Mouse (Mus musculus) yolk sac, embryonic 10.5 days (tissue): Measurements from ENCODE around the gene Dock1.

ENCODE experiments used
- DNase-seq: peaks from one replicate; pipeline ENCODE4 v3.0.0-alpha.2; 2017; ENCODE audit warnings: low spot score

Gene Dock1

GRCm38 (mm10) chr7:134840066-134840465 is 169.6 kb downstream of the Dock1 start:
- no peak for DNase-seq

- DNase-seq, result no peak
Observed at GRCm38 (mm10) chr7:134842751-134843150, 172.3 kb downstream of the Dock1 start.

GRCm38 (mm10) chr7:134862000-134862399 is 191.5 kb downstream of the Dock1 start:
- no peak for DNase-seq

DNA sequence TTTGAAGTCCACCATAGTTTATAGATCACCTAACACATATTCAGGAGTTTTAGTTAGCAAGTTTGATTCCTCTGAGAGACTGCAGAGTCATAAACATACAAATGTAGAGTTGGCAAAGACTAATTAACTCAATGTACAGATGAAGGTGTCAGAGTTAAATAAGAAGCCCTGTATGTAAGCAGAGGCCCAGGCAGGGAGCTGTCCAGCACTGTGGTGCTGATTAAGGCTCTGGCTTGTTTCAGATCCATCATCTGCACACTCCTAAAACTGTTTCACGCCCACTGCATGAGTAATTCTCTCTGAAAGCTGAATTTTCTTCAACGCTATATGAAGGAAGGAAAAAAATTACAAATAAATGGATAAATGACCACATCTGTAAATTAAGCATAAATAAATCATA is 193.7 kb downstream of the Dock1 start:
- peak; percentile 47 for DNase-seq

DNA sequence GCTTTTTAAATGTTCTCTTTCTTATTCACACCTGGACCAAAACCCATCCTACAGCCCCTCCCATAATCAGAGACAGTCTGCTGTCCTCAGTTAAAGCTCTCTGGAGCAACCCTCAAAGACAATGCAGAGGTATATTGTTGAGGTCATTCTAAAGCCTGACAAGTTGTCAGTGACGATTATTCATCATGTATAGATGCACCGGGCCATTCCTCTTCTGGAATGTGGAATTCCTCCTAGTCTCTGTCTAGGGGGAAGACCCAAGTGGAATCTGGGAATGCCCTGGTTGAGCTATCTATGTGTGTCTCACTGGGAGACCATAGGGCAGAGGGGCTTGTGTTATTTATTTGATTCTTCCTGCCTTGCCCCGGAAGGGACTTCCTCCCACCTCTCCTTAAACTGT is 202.1 kb downstream of the Dock1 start:
- DNase-seq, result no peak

- no peak for DNase-seq
Observed at GRCm38 (mm10) chr7:134872981-134873380, 202.5 kb downstream of the Dock1 start.

DNA sequence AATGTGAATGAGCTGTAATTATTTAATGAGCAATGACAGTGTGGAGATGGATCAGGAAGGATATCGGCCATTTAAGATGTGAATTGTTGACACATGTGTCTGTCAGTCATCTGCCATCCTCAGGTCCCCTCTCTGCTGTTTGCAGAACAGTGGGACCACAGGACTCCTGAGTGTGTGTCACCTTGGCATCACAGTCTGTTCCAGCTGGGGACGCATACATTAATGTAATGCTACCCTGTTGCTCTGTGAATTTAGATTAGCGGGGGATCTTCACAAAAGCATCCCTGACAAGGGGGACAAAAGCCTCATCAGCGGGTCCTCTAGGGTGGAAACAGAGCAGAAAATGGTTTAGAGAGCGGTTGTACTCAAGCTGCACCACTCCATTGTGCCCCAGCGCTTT is 208.5 kb downstream of the Dock1 start:
- no peak for DNase-seq

DNA sequence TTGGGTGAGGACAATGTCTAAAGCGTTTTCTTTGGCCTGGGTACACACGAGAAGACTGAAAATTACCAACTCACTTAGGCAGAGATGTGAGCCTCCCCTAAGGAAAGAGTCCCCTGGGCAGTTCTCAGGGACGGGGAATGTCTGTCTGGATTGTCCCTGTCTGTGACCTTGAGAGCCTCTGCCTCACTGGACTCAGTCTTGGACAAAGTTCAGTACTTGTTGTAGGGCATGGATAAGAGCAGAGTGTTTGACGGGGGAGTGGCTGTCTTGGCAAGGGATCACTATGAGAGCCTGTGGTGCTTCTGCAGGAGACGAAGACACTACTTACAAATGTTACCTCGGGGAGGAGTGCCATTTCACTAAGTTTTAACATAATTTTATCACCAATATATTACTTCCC is 210.0 kb downstream of the Dock1 start:
- DNase-seq, result no peak

DNA sequence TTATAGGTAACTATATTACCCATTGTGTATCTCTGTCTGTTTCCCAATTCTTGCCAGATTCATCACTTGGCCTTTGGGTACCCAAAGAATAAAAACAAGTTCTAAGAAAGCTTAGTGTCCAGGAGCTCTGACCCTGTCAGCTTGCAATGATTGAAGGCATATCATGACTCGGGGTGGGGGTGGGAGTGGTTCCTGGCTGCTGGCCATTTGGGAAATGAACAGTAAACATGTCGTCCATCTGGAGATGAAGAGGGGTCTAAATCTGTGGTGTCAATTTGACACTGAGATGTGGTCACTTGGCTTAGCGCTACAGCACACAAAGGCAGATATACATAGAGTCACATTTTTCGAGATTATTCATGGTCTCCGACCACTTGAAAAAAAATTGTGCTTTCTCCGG is 213.1 kb downstream of the Dock1 start:
- no peak for DNase-seq

- no peak for DNase-seq
Observed at GRCm38 (mm10) chr7:134892449-134892871, 222.0 kb downstream of the Dock1 start.

GRCm38 (mm10) chr7:134892972-134893371 is 222.5 kb downstream of the Dock1 start:
- no peak for DNase-seq

DNA sequence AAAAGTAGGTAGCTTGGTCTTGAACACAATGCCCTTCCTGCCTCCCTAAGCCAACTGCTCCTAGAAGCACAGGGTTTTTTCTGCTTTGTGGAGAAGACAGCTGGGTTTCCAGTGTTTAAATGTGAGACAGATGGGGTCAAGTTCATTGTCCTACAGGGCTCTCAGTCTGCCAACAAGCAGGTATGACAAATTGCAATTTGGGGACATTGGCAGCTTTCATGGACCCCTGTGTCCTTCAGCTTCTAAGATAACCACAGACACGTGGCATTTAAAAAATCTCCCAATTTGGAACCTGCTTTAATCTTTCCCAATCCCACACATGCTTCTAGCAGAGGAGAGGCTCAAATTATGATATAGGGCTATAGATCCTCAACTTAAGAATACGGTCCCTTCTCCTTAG is 224.2 kb downstream of the Dock1 start:
- DNase-seq, result no peak

- no peak for DNase-seq
Observed at GRCm38 (mm10) chr7:134899462-134899861, 229.0 kb downstream of the Dock1 start.

DNA sequence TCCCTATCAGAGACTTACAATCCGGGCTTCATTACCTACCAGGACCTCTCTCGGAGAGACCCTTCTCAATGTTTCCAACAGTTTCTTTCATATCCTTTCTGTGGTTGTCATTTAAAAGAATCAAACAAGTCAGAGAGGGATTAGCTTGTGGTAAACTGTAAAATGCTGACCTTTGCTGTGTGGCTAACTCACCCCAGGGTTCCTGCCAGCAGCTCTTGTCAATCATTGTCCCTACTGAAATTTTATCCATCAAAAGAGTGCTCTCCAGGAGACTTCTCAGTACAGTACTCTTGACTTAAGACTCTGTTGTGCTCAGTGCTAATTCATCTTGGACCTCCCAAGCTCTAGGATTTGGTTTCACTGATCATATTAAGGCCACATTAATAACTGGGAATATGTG is 231.5 kb downstream of the Dock1 start:
- no peak for DNase-seq

GRCm38 (mm10) chr7:134931886-134932285 is 261.4 kb downstream of the Dock1 start:
- DNase-seq, result no peak

DNA sequence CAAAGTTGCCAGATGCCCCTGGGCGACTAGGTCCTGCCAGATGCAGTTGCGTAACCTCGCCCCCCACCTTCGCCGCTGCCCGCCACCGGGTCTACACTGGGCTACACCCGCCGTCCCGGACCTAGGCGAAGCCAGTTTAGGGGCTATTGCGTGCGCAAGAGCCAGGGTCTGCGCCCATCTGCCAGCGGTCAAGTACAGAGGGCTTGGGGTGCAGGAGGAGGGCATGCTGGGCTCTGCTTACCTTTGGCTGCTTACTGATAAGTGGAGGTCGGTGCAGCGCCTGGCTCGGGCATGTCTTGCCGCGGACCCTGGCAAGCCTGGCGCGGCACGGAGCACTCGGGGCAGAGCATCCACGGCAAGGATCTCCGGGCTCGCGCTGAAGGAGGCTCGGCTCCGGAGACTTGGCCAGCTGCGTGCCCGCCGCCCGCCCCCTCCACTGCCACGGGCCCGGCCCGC is 267.0 kb downstream of the Dock1 start:
- DNase-seq, result peak; percentile 6

GRCm38 (mm10) chr7:134937927-134938609 is 267.6 kb downstream of the Dock1 start, which contains the start of gene Fam196a:
Gene Fam196a (minus strand): TSS chr7:134938430.
- DNase-seq, result peak; percentile 63

DNA sequence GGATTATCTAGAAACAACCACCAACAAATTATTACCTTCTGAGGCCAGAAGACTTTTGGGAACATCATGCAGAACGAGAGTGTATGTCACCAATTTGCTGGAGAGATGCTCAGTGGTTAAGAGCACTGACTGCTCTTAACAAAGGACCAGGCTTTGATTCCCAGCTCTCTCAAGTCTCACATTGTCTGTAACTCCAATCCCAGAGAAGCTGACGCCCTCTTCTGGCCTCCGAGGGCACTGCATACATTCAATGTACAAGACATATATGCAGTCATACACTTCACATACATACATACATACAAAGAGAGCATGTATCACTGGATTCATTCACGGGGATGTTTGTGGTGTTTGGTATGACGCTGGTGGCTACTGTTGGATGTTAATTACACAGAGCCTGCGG is 271.4 kb downstream of the Dock1 start:
- DNase-seq, result no peak

- DNase-seq, result no peak
Observed at GRCm38 (mm10) chr7:134943063-134943462, 272.6 kb downstream of the Dock1 start.

DNA sequence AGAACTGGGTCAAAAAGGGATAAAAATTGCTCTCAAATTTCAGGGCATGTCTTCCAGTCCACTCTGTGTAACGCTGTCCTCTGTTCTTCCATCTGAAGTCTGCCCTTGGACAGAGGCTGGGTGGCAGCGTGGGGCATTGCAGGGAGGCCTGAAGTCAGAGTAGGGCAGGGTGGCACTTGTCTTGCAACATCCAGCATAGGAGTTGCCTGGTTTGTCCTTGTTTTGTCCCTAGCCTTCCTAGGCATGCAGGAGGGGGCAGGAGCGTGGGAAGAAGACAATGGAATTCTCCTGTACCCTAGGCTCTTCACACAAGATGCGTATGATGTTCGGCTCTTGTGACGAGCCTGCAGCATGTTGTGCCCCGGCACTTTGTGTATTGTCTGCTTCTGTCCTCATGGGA is 273.2 kb downstream of the Dock1 start:
- no peak for DNase-seq

- DNase-seq, result no peak
Observed at GRCm38 (mm10) chr7:134945925-134946716, 275.7 kb downstream of the Dock1 start.

DNA sequence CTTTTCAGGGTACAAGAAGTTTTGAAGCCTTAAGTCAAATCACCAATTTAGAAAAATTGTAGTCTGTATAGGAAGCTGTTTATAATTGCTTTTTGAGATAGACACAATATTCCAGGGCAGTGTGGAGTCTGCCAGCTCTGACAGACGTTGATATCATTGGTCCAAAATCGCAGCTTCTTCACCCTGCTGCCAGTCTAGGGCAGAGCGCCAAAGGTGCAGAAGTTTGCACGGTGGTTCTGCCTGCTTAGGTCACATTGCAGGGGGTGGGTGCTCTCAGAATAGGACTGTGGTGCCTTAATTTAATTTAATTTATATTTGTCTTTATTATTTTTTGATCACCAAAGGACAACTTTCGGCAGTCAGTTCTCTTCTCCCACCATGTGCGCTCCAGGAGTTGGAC is 288.6 kb downstream of the Dock1 start:
- no peak for DNase-seq

DNA sequence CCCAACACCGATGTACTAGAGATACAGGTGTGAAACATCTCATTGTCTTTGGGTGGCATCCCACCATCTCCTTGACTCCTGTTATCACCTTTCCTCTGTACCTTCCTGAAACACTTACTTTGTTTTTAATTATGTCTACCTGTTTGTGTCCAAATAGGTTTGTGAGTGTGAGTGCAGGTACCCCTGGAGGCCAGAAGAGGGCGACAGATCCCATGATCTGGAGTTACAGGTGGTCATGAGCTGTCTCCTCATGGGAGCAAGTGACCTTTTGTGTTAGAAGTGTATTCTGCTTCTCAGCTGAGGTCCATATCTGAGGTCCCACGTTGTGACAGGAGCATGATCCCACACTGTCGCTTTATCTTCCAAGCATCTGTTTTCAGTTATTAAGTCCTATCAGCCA is 290.4 kb downstream of the Dock1 start:
- DNase-seq, result peak; percentile 2
